Mouse (Mus musculus): ENCODE measurements at regions not wholly inside any gene's neighbourhood (a gene's known extent, or its start where the extent isn't known, plus 50 kb on each side); places are given as distances from the start of the nearest gene placed in this dataset.

GRCm38 (mm10) chr12:86830247-86830585 lies 54.4 kb downstream of the Irf2bpl start:
- DNase-seq (ENCODE audit: low spot score in 2 of 2): no peak

DNA sequence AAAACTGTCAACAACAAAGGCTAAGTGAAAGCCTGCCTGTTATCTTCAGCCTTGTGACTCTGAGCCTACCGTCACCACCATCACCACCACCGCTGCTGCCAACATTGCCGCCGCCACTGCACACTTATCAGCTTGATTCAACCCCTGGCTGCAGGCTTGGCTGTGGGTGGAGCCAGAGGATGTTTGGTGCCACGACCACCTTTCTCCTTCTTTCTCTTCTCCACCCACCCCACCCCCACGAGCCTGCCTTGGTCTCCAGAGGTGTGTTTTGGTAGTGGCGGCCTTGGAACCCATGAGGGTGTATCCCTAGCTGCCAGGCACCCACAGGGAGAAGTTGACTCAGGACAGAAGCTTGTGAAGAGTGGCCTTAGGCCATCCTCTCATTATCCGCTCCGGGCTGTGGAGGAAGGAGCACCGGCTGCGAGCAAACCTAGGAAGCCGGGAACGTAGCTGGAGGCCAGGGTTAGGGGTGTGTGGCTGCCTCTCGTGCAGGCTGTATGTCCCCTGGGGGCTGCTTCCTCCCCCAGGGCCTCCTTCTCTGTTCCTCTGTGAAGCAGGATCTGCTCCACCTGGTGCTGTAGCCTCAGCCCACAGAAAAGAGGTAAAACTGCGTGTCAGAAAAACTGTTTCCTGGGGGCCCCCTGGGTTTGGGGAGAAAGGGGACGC lies 54.9 kb downstream of the Irf2bpl start:
- no peak for DNase-seq (ENCODE audit: low spot score in 2 of 2)

DNA sequence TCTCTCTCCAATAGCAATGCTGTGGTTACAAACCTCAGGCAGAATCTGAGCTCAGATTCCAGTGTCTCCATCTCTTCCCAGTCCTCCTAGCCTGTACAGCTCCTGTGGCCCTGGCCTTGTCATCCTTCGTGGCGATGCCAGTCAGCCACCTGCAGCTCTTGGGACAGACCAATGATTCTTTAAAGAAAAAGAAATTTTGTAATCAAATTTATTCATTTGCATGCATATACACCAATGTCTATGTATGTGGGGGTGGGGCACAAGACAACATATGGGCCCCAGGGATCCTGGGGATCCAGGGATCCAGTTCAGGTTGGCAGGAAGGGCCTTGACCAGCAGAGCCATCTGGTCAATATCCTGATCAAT lies 57.4 kb downstream of the Irf2bpl start:
- no peak for DNase-seq (ENCODE audit: low spot score in 2 of 2)

- peak; percentile 72 to 91 for DNase-seq (ENCODE audit: low spot score in 2 of 2)
Observed at GRCm38 (mm10) chr12:86826420-86827240, 58.0 kb downstream of the Irf2bpl start.

- no peak for DNase-seq (ENCODE audit: low spot score in 2 of 2)
Observed at GRCm38 (mm10) chr12:86825584-86826419, 58.8 kb downstream of the Irf2bpl start.

DNA sequence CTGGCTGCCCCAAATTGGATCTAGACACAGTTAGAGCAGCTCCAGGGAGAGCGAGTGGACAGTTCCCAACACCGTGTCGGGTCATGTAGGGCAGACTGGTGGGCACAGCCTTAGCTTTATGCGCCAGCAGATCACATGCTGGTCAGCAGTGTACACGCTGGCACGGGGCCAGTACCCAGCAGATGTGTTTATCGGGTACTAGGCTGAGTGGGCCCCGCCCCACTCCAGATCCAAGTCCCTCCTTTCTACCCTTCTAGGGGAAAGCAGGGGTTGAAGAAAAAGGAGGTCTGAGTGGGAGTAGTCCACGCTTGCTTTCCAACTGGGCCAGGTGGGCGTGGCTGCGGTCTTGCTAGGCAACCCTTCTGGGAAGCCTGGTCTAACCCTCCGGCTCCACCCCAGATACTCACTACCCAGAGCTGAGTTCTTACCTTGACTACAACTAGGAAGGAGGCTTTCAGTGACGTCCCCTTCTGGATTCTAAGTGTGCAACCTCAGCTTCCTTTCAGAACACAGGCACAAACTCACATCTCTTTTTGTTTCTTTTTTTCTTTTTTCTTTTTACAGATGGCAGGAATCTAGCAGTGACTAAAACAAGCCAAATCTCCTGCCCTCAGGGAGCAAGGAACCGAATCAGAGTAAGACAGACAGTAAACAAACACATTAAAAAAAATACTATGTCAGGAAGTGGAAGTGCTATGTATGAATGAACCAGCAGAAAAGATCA lies 59.6 kb downstream of the Irf2bpl start:
- peak in 1 of 2 experiments; percentile 72 for DNase-seq (ENCODE audit: low spot score in 2 of 2)

- peak; percentile 85 to 90 for DNase-seq (ENCODE audit: low spot score in 2 of 2)
Observed at GRCm38 (mm10) chr12:86823855-86824589, 60.6 kb downstream of the Irf2bpl start.

- DNase-seq (ENCODE audit: low spot score in 2 of 2): no peak
Observed at GRCm38 (mm10) chr12:86823488-86823854, 61.1 kb downstream of the Irf2bpl start.

- DNase-seq (ENCODE audit: low spot score in 2 of 2): no peak
Observed at GRCm38 (mm10) chr12:86821183-86821582, 63.4 kb downstream of the Irf2bpl start.

DNA sequence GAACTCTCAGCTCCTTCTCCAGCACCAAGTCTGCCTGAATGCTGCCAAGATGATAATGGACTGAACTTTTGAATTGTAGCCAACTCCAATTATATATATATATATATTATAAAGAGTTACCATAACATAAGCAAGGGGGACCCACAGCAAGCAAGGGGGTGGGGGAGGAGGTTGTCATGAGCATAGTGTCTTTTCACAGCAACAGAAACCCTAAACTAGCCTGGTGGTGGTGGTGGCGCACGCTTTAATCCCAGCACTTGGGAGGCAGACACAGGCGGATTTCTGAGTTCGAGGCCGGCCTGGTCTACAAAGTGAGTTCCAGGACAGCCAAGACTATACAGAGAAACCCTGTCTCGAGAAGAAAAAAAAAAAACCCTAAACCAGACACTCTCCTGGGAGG lies 65.0 kb downstream of the Irf2bpl start:
- no peak for DNase-seq (ENCODE audit: low spot score in 2 of 2)

GRCm38 (mm10) chr12:86819163-86819562 lies 65.4 kb downstream of the Irf2bpl start:
- no peak for DNase-seq (ENCODE audit: low spot score in 2 of 2)

DNA sequence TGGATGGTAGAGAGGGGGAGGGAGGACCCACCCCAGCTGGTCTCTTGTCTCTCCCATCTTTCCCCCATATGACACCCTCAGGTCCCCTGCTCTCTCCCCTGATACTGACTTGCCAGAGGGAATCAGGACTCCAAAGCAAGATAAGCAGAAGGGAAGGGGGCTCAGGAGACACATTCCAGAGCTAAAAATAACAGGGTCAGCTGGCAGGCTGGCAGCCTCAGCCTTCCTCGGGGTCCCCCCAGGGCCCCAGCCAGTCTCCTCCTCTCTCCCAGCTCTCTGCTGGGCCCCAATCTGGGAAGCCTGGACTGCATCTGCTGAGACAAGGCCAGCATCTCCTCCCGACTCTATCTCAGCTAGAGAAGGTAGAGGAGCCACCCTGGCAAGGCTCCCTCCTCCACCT lies 66.4 kb downstream of the Irf2bpl start:
- DNase-seq (ENCODE audit: low spot score in 2 of 2): no peak

DNA sequence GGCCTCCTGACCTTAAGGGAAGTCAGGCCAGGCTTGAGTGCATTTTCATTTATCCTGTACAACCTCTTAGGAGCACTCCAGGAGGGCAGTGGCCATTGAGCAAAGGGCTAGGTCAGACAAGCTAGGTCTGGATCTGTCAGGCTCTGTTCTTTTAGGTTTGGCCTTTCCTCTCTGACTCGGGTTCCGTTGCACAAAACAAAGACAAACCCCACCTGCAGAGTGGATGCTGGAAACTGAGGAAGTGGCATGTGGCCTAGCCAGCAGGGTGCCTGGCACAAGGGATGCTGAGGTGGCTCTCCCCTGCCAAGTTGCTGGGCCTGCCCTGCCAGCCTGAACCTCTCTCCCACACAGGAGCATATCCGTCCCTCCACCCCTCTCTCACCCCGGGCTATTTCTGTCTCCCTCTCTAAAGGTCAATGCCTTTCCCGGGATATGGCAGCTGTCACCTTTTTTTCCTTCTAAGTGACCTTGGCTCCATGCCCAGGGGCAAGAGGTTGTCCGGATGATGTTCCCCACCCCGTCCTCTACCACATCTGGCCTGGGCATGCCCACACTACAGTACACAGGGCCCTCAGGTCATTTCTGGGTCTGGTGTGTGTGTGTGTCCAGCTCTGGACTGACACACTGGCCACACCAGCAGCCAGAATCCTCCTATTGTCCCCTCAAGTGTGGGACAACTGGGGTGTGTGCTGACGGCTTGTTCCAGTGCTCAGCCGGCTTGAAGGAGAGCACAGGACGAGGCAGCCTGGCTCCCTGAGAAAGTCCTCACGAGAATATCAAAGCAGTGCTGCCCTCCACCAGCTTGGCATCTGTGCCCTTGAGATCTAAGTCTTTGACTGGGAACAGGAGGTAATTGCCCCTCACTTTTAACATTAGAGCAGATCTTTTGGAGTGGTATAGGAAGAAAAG lies 67.6 kb downstream of the Irf2bpl start:
- no peak for DNase-seq (ENCODE audit: low spot score in 2 of 2)

DNA sequence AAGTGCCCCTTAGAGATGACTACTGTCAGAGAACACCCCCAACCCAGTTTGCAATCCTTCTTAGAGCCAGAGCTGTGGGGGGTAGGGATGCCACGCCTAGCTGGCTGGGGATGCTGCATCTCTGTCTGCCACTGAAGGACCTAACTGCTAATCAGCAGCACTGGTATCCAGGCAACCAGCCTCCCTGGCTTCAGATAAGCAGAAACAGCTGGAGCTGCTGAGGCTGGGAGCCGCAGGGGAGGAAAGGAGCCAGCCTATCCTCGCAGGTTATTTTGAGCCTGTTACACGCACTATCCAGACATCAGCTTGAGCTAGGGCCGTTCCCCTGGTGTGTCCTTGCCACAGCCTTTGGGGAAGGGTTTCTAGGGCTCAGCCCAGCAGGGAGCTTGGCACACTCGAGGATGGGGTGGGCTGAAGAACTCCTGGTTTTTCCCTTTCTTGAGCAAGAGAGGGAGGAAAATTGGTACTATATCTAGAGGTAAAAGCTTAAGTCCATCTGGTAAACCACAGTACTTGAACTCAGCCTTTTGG lies 68.4 kb downstream of the Irf2bpl start:
- DNase-seq (ENCODE audit: low spot score in 2 of 2): peak in 1 of 2 experiments; percentile 77

DNA sequence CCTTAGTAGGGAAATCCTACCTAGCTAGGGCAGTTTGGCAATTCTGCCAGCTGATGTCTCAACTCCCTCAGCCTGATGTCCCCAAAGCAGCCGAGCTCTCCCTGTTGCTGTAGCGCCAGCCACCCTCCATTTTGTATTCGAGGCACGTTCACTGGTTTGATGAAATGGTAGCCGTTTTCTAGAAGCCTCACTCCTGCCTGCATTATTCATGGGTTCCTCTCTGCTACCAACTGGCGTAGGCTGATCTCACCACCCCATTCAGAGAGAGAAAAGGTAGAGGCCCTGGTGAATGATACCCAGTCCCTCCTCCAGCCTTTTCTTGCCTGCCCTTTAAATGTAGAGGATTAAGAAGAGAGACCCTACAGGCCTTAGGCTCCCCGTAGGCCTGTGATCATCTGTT lies 69.9 kb downstream of the Irf2bpl start:
- DNase-seq (ENCODE audit: low spot score in 2 of 2): no peak
